Mouse (Mus musculus) right cerebral cortex, postnatal 10 days (tissue): Measurements from ENCODE around the gene Tmem248.

Source experiments
- DNase-seq, 2 experiments: peaks; one replicate each; pipeline ENCODE4 v3.0.0; 2021; ENCODE audit warnings: low spot score in 2 of 2

Gene Tmem248

GRCm38 (mm10) chr5:130257303-130257702, 40.4 kb downstream of the Tmem248 start:
- no peak for DNase-seq

DNA sequence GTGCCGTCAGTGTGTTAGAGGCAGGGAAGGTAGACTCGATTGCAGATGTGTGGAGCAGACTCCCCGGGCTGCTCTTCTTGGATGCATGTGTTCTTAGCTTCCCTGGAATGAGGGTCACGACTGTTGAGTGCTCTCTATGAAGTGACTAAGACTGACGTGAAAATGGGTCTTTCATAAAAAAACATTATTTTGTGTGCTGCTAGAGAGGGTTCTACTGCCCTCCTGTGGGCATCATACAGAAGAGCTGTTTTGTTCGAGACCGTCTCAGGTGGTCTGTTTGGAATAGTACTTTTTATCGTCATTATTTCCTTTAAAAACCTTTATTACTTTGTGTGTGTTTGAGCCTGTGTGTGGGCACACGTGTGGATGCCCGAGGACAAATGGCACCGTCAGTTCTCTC, 46.6 kb downstream of the Tmem248 start:
- DNase-seq = no peak

DNA sequence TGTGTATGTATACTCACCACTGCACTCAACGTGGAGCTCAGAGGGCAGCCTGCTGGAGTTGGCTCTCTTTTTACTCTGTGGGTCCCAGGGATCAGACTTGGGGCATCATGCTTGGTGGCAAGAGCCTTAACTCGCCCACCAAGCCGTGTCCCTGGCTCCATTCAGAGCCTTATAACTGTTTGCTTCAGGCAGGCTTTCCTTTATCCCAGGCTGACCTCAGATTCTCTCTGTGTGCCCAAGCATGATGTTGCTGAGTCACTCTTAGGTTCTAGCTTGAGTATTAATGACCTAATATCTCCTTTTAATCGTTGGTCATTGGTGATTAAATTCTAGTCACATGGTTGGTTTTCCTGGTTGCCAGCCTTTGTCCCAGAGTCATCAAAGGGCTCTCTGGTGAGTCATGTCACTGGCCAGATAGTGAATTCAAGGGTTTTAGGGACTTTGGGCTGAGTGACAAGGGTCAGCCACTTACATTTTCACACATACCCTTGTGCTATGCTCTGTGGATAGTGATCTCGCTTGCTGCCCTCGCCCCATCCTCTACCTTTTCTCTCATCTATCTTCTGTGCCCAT, 47.6 kb downstream of the Tmem248 start:
- no peak for DNase-seq

DNA sequence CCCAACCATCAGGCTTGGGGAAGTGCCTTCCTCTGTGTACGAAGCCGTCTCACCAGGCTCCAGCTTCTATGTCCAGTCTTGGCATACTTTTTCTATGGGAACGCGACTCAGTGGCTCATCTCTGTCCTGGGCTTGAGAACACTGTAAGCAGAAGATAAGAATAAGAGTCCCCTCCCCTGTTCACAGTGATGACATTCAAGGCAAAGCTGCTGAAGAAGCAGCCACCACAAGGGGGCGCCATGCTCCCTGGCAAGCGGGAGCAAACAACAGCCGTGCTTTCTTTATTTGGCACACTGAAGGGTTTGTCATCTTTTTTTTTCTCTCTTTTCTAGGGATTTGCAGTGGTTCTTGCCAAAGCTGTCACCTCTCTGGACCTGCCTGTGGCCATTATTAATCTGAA, 49.8 kb downstream of the Tmem248 start:
- DNase-seq = peak in 1 of 2 experiments; percentile 65

DNA sequence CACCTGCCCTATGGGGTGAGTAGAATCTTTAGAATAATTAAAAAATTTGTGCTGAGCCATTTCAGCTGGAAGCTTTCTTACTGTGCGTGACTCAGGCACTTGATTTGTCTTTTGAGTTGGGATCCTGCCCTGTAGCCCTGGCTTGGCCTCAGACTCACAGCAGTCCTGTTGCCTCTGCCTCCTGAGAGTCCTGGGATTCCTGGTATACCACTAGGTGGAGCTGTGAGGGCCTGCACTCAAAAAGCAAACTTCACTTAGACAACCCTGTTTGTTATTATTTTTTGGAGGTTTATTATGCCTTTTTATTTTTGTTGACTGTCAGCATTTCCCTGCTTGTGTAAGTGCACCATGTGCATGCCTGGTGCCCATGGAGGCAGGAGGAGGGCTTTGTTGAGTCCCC, 50.4 kb downstream of the Tmem248 start:
- no peak for DNase-seq

GRCm38 (mm10) chr5:130268976-130269375, 52.1 kb downstream of the Tmem248 start:
- no peak for DNase-seq

- no peak for DNase-seq
These were observed 55.5 kb downstream of the Tmem248 start for GRCm38 (mm10) chr5:130272344-130272743.

GRCm38 (mm10) chr5:130273046-130273445, 56.2 kb downstream of the Tmem248 start:
- DNase-seq = no peak

DNA sequence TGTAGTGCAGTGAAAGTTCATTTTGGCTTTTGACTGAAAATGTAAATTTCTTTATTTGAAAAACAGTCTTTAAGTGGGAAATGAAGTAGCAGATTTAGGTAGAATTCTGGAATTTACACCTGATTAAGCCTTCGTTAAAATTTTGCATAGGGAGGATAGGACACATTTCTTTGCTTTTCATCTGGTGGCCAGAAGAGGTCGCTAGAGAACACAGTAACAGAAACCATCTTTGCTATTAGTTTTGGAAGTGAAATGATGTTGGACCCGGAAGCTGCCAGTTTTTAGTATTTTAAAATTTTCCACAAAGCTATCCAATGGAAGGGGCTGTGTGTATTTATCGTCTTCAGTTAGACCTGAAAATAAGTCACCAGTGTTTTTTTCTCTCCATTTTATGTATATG, 58.6 kb downstream of the Tmem248 start:
- DNase-seq = peak in 1 of 2 experiments; percentile 73

DNA sequence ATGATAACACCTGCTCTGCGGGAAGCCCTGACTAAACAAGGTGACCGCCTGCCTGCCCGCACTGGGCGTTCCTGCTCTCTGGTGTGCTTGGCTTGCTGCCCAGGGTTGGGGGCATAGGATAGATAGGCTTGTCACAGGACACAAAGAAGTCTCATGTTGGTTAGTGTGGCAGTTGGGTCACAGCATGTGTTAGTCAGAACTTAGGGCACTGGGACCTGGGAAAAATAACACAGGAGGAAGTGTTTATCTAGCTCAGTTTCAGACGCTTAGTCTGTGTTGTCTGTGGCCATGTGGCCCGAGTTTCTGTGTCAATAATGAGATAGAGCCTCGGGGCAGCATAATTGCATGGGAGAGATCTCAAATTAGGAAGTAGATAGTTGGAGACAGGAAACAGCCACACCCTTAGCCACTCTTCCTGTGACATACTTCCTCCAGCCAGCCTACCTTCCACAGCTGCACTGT, 61.2 kb downstream of the Tmem248 start:
- DNase-seq = no peak

DNA sequence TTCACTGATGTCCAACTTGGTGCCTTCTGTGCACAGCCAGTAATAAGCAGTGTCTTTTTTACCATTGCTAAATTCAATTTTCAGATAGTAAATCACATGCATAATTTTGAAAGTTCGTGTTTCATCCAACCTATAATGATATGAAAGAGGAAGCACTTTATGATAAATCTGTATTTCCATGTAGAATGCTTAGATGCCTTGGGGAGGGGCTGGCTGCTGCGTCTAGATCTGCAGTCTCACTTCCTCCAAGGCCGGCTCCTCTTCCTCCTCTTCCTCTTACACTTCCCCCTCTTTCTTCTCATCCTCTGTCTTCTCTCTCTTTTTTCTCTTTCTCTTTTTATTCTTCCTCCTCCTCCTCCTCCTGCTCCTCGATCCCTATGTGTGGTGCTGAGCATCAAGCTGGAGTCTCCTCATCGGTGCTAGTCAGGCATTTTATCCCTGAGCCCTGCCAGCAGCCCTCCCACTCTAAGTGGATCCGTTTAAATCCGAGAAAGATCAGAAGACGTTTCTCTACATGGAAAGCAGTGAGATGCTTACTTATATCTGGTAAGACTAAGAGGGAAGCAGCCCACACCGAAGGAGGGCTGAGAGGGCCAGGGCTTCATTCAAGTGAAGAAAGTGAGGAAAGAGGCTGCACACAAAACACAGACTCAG, 66.3 kb downstream of the Tmem248 start:
- DNase-seq = no peak

DNA sequence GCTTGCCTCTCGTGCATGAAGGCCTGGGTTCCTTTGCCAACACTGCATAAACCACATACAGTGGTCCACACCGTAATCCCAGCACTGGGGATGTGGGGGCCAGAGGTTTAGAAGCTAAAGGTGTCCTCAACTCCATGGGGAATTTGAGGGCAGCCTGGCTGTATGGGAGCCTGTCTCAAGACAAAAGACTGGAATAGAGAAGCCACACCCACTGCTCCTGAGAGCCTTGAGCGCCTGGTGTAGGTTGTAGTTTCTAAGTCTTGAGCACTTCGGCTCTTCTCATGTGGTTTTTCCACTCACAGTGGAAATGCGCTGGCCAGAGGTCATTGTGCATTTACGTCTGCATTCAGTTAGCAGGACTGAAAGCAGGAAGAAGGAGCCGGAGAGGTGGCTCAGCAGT, 71.2 kb downstream of the Tmem248 start:
- no peak for DNase-seq

GRCm38 (mm10) chr5:130290242-130290641, 73.4 kb downstream of the Tmem248 start:
- DNase-seq = no peak

DNA sequence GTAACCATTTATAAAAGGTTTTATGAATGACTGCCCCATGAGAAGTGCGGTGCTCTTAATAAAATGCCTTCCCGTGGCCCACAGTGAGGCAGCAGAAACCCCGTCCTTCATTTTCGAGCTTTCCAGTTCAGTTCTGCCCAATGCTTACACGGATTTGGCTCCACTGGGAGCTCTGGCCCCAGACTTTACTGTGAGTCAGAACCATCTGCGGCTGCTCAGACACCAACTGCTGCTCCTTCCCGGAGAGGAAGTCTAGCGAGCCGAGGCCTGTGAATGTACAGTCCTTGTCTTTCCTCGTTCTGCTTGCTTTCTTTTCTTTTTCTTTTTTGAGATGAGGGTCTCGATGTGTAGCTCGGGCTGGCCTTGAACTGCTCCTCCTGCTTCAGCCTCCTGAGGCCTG, 73.9 kb downstream of the Tmem248 start:
- peak; percentile 82 to 83 for DNase-seq

- DNase-seq = peak; percentile 81 to 86
These were observed 76.1 kb downstream of the Tmem248 start for GRCm38 (mm10) chr5:130292976-130293375.
